Mouse (Mus musculus): Measurements from ENCODE around the gene Fam20a.
A peak's percentile ranks its signal among the peaks of the same experiment; 100 is the strongest.

Fam20a gene

DNA sequence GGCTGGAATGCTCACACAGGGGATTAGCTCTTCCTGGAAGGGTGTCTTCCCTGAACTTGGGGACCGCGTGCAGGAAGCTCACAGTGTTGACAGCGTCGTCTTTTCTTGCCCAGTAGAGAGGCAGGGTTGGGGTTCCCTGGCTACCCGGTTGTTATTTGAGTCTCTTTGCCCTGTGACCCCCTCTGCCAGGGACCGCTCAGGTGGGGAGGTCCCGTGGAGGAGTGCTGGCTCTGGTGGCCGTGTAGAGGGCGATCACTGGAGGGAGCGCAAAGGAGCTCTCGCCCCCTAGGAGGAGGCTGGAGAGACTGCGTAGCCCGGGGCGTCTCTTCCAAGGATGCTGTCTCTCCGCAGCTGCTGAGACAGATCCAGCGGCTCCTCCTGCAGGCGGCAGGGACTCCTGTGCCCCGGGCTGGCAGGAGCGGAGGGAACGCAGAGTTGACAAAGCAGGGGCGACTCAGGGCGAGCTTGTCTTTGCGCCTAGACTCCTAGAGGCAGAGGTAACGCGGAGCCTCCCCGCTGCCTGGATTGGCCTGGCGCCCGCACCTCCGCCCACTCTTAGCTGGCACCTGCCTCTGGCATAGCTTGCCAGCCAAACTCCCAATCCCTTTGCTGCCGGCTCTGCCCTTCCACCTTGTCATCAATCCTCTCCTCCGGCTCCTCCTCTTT is at the start of gene Fam20a:
Gene Fam20a (minus strand): TSS at position 499 of the 666 bp plus-strand sequence.
- DNase-seq (ENCODE audit: low spot score): peak; percentile 53

DNA sequence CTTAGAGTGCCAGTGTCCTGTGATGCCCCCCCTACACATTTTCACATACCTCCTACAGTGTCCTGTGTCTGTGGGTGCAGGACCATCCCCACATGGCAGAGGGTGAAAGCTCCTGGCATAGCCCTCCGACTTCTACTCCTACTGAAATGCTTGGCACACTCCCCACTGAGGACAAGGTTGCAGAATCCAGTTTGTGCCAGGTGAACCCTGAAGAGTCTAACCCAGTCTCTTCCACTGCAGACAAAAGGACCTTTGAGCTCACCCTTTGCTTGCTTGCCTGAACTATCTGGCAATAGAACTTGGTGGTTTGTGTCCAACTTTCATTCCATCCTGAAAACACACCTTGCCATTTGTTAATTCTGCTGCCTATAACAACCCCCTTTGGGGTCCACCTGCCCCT is 49.3 kb upstream of the Fam20a start:
- no peak for DNase-seq (ENCODE audit: low spot score)

DNA sequence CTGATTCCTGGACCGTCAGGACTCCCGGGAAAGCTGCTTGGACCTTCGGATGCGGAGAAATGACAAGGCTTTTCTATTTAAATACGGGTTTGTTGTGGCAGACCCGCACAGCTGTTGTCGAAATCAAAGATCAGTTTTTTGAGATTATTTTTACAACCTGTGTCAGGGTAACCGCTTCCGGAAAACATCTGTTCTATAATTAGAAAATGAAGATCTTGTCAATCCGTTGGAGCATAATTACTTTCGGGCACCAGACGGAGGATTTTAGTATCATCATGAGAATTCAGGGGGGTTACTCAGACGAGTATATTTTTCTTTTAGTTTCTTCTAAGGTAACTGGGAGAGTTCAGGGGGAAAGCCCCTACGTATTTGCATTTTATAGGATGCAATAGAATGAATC is 48.1 kb upstream of the Fam20a start:
- DNase-seq (ENCODE audit: low spot score): no peak

DNA sequence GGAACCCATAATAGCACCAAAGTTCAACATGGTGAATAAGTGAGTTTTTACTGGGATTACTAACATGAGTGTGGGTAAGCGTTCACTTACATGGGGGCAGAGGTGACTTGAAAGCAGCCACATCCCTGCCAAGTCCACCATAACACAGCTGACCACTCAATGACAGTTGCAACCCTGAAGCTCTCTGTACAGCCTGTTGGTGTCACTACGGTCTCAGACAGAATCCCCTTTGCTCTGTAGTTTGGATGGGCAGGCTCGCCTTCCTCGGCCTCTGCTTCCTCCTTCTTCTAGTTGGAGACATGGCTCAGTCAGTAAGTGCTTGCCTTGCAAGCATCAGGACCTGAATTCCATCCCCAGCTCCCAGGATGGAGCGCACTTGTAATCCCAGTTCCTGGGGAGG is 47.0 kb upstream of the Fam20a start:
- no peak for DNase-seq (ENCODE audit: low spot score)

DNA sequence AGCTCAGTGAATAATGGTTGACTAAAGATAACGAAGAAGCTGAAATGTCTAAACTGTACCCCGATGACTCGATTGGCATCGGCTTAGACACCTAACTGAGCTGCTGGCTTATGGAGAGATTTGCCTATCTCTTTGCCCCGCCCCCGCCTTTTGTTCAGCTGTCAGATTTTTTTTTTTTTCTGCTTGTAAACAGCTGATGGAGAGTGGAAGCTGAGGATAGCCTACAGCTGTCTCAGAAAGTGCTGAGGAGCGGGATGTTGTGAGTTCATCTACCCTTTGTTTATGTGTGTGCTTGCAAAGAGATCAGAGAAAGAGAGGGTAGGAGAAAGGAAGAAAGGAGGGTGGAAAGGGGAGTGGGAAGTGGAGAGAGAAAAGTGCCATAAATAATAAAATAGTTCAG is 38.0 kb upstream of the Fam20a start:
- DNase-seq (ENCODE audit: low spot score): no peak

DNA sequence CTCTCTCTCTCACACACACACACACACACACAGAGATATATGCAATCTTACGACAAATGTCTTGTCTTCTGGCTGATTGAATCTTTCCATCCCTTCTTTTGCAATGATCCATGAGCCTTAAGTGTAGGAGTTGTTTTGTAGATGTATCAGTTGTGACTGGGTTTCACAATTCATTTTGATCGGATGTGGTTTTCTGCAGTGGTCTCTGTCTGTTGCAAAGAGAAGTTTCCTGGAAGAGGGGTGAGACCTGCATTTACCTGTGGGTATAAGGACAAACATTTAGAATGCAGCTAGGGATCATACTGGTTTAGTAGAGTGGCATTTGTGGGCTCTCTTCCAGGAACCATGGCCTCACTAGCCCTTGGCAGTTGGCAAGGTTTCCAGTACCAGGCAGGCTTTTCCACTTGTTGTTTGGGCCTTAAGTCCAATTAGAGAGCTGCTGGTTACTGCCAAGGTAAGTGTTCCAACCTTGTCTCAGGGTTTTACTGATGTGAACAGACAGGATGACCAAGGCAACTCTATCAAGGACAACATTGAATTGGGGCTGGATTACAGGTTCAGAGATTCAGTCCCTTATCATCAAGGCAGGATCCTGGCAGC is 36.6 kb upstream of the Fam20a start:
- DNase-seq (ENCODE audit: low spot score): no peak

DNA sequence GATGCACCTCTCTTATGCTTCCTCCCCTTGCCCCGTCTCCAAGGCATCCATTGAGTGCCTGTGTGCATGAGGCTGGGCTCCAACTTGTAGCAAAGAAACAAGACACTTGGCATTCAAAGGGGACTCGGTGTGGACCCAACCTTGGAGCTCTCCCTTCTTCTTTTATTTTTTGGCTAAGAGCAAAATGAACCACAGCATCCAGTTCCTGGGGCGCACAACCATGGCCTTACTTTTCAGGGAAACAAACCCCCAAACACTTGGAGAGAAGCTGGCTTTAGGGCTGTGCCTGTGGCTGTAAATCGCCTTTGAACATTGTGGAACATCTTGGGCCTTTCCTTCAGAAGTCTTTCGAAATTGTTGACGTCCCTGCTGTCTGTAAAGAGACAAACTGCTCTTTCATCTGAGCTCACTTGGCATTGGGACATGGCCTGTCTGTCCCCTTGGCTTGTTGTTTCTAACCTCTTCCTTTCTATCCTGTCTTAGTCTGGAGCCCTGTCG is 32.1 kb upstream of the Fam20a start:
- no peak for DNase-seq (ENCODE audit: low spot score)

DNA sequence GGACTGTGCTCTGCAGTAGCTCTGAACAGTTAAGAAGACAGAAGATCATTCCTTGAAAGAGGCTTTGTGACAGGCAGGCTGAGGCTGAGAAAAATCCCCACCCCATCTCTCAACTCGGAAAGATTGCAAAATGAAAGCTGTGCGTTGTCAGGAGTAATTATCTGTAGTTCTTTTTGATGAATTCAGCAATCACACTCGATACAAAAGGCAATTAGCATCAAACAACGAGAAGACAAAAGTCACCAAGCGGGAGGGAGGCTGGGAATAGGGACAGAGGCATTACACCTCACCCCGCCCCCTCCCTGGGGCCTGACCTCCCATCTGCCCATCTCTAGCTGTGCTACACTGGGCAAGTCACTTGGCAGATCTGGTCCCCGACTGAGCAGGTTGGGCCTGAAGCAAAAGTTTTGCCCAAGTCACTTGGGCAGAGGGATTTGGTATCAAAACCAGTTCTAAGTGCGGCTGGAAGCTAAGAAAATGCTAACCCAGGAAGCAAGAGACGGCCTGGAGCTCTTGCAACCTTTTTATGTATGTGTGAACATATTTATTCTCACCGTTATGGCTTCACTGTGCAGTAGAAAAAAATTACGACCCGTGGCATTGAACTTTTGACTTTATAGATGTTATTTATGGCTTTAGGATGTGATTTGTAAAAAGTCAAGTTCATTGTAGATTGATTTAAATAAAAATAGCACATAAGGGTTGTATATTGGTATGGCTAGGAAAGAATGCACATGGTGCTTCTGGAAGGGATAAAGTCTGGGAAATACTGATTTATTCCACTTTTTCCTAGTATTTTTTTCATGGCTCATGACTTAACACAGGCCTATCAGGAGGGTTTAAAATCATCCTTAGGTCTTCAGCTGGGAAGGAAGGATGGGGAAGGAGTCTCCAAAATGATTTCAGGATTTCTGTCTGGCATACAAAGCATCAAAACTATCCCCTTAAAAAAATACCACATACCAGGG is 29.8 kb upstream of the Fam20a start:
- no peak for DNase-seq (ENCODE audit: low spot score)

DNA sequence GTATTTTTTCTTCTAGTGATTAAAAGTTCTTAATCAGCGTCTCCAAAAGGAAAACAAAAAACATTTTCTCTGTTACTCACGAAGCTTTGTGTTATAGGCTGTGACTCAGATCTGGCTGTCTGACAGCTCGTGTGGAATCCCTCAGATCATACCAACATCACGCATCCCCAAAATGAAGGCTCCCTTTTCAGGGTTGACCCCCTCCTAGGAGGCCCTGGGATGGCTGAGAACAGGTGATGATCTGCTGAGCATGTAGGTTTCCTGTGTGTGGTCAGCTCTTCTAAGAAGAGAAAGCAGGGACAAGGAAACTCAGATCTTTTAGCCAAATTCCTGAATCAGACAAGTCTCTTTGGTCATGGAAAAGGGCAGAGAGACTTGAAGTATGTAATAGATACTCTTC is 23.1 kb upstream of the Fam20a start:
- no peak for DNase-seq (ENCODE audit: low spot score)

DNA sequence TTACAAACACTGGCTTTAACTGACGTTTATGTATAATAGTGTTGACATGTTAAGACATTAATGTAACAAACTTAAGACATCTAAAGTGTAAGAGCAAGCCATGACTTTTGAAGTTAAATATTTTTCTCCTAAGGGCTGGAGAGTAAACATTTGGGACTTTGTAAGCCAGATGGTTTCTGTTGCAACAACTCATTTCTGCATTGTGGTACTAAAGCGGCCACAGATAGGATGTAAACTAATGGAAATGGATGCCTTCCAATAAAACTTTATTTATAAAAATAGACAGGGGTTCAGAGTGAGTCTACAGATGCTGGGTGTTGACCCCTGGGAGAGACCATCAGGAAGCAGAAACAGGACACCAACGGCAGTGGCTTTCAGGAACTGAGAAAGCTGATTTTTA is 15.9 kb upstream of the Fam20a start:
- no peak for DNase-seq (ENCODE audit: low spot score)

DNA sequence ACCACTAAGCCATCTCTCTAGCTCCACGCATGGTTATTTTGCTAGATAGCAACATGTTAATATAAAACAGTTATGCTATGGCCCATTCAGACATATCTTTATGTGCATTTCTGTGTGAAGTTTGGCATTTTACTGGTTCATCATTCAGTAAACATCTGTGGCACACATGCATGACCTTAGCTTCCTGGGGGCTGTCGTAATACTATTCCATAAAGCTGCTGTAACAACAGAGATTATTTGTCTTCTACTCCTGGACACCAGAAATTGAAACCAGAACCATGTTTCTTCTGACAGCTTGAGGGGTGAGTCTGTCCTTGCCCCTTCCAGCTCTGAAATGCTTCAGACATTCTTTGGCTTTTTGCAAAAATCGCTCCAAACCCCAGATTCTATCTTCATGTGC is 14.3 kb upstream of the Fam20a start:
- DNase-seq (ENCODE audit: low spot score): no peak

DNA sequence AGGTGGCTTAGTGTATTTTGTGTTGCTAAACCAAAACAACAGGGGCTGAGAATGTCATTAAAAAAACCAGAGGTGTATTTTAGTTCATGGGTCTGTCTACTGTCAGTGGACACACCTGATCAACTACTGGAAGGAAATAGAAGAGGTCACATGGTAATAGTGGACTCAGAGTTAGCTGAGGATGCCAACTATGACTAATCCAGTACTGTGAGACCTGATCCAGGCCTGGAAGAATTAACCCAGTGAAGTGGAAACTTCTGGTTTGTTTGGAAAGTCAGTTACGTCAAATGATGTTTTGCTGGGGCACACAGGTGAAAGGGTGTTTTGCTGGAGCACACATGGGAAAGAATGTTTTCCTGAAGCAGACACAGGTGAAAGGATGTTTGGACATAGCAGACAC is 12.3 kb upstream of the Fam20a start:
- DNase-seq (ENCODE audit: low spot score): no peak

DNA sequence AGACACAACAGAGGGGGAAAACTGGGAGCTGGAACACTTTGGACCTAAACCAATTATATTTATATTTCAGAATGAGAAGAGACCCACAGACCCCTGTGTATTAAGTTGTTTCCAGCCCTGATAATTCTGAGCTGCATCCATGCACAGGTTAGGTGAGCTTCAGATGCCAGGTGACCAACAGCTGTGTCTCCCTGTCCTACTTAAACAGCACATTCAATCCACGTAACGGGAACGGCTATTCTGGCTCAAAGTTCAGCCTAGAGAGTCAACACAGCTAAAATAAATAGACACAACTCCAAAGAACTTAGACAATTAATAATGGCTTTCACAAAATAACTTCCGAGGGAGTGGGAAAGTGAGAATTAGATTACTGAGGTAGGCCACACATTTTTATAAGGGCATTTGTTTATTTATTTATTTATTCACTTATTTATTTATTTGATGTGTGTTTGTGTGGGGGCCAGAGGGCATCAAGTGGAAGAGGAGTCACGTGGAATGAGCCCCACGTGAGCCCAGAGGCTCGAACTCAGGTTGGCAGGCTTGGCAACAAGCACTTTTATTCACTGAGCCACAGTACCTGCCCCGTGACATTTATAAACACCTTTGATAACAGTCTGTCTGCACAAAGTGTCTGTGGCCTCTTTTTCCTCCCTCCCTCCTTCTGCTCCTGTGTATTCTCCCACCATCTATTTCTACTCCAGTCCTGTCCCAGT is 10.8 kb upstream of the Fam20a start:
- DNase-seq (ENCODE audit: low spot score): no peak

DNA sequence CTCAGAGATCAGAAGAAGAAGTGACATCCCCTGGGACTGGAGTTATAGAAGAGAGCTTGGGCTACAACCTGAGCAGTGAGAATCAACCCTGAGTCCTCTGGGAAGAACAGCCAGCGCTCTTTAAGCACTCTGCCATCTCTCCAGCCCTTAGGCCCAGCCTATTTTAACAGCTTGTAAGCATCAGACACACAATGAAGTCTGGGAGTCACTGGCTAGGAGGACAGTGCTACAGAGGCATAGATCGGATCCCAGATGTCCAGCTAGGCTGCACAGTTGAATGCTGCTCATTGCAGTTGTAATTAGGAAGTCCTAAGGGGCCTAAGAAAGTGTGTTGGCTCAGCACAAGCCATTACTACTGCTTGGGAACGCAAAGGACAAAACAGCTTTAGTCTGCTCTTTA is 6.3 kb upstream of the Fam20a start:
- DNase-seq (ENCODE audit: low spot score): no peak

DNA sequence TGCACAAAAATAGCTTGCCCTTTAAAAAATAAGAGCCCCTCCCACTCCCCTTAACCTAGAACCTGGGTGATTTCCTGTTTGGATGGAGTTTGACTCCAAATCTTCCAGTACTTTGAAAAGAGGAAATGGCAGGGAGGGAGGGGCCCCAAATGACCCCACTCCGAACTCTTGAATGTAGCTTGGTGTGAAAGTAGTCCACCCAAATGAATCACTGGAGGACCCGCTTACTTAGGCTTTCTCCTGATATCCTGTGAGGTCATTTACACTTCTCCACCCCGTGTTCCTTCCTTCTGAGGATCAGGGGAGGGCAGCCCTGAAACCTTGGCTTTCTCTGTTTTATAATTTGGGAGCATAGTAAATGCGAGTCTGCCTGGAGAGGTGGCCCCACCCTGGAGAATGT is 632 bp upstream of the Fam20a start:
- peak; percentile 11 for DNase-seq (ENCODE audit: low spot score)

DNA sequence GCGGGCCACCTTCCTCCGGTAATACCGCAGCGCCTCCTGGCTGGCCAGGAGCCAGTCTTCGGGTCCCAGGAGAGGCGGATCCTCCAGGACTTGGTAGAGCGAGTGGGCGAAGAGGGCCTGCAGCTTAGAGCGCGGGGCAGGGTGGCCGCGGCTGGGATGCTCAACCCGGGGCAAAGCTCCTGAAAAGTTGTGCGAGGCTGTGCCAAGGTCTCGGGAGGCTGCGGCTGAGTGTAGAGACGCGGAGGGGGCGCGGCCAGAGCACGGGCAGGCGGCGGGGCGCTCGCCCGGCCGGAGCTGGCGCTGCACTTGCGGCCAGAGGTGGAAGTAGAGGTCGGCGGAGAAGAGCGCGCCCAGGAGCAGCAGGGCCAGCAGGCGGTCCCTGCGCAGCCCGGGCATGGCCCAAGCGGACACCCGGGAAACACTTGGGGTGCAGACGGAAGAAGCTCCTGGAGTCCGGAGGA is 729 bp downstream of the Fam20a start:
- peak; percentile 41 for DNase-seq (ENCODE audit: low spot score)

DNA sequence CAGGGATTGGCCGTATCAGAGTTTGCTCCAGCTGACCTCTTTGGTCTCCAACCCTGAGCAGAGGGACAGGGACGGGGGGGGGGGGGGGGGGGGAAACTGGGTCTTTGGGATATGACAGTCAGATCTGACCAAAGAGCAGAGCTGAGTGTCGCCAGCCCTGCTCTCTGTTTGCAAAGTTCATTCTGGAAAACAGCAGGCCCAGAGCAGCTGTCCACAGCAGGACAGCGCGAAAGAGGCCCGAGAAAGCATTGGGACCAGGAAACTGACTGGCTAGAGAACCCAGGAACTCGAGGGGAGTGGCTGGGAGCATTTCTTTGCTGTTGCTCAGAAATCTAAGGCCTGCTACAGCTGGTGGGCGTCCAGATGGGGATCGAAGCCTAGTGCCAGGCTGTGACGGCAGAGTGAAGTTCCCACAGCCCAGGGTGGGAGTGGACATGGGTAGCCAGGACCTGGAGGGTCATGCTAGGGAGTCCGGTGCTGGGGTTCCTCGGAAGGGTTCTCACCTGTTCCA is 1.2 kb downstream of the Fam20a start:
- no peak for DNase-seq (ENCODE audit: low spot score)

DNA sequence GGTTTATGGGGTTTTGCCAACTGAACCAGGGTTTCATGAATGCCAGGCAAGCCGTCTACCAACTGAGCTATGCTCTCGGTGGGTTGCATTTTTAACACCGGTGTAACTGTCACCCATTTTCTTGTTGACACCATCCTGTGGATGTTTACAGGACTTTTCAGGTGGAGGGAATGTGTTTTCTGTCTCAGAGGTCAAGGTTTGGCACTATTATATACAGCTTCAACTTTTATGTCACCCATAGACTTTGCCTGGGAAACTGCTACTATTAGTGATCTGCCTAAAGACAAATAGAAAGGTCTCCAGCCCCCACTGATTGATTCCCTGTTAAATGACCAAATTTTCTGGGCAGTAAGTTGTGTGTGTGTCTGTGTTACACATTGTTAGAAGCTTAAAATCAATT is 2.7 kb downstream of the Fam20a start:
- DNase-seq (ENCODE audit: low spot score): no peak

DNA sequence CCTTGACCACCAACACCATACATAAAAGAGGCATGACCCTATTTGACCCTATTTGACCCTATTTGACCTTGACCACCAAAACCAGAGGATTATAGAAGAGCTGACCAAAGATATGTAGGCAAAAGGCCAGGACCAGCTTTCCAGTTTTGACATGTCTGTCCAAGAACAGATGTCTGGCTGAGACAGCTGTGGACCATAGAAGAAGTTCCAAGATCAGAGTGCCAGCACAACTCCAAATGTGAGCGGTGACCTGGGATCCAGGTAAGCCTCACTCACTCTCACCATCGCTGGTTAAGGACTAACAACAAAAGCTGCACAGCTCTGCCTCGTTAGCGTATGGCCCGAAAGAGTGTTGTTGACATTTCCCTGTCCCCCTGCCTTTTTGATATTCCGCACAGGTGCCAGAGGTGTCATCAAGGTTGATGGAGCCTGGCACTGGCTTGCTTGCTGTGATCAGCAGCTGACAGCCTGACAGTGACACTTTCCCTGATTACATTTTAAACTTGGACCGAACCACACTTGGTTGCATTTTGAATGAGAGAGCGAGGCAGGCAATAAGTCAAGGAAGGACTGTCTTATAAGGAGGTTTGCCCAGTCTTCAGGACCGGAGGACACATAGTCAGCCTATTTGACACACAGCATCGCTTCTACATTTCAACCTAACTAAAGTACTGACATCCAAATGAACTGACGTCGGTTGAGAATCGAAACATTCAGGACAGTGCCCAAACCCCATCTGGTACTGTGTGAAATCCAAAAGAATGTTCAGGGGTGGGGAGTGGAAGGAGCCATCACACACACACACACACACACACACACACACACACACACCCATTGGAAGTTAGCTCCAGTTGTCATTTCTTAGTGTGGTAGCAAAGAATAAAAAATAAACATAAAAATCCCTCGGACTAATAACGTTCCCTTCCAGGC is 3.8 kb downstream of the Fam20a start:
- no peak for DNase-seq (ENCODE audit: low spot score)

DNA sequence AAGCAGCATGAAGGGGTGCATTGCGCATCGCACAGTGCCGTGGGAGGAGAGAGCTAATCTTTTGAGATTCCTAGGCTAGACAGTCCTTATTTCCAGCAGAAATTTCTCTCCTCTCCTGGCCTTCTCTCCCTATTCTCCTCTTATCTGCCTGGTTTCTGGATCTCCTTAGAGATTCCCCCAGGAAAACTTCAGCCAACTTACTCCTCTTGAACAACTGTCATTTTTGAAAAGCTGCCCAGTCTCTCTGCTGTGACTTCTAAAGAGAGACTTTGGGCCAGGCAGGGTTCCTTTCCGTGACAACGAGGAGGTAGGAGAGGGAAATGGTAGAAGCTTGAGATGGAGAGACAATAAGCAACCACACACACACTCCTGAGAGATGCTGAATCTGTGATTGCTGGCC is 4.6 kb downstream of the Fam20a start:
- no peak for DNase-seq (ENCODE audit: low spot score)

DNA sequence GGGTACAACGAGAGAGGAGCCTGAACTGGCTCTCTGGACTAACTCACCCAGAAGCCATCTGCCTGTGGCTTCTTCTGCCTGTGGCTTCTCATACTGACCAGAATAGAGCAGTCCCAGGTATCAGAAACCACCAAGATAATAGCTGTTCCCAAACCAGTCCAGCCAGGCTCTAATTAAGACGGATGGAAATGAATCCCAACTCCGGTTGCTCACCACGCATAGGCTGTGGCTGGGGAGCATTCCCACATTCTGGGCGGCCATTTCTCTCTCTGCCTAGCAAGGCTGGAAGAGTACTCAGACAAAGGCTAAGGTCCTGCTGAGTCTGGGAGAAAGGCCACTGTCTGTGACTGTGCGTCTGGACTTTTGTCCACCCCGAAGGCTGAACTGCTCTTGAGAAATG is 5.1 kb downstream of the Fam20a start:
- no peak for DNase-seq (ENCODE audit: low spot score)
